Mouse (Mus musculus) mature B cell (primary cell): ENCODE results near the gene Olfr313.
"Not testable (repeated sequence)": the region's sequence is repeated elsewhere in the genome, so short reads cannot be mapped to it uniquely, and the experiment has no call there.

ENCODE experiments used
- in situ Hi-C: fragments of 300-500 bp; cut with MboI; formaldehyde crosslinking; loops from 2 replicates; pipeline ENCODE4 v1.14.3; 2019

Gene Olfr313

GRCm38 (mm10) chr11:58814700-58815099 lies at the start of gene Olfr313:
Gene Olfr313 (plus strand): TSS chr11:58815000.
- in situ Hi-C loops = not testable (repeated sequence)

DNA sequence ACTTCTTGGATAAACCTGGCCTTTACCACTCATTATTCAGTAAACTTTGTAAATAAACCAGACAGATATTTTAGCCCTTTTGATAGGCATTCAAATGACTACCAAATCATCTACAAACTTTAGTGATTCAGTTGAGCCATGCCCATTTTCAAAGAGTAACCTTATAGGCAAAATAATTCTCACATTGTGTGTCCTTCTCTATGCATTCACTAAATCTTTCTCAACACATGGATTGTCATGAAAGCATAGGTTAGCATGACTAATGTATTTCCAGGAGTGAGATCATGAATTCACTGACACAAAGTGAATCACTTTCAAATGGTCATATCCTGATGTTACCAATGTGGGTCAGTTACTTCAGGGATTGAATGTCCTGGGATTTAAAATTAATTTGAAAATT lies 41.9 kb upstream of the Olfr313 start, which contains the start of gene Olfr315:
Gene Olfr315, plus strand, starts transcription at position 301 of the 400 bp plus-strand sequence.
- in situ Hi-C loops = no loop called here

GRCm38 (mm10) chr11:58782480-58783089 lies 32.2 kb upstream of the Olfr313 start, which contains the start of gene Olfr314:
Gene Olfr314 (plus strand): TSS chr11:58782952.
- in situ Hi-C loops = no loop called here

DNA sequence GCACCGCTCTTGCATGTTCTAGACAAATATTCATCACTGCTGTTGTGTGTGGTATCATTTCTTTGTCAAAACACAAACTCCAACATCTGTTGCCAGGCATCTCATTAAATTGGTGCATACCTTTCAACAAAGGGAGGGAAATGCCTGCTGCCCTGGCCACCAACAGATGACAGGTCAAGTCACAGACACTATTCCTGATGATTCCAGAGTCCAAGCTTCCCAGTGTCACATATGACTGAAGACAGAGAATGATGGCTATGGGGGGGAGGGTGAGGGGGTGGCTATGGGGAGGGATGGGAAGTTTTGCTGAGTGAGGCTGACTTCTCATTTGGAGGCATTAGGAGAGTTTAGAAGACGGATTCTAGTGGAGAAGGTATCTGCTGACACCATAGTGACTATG lies 30.6 kb upstream of the Olfr313 start:
- in situ Hi-C loops = no loop called here

DNA sequence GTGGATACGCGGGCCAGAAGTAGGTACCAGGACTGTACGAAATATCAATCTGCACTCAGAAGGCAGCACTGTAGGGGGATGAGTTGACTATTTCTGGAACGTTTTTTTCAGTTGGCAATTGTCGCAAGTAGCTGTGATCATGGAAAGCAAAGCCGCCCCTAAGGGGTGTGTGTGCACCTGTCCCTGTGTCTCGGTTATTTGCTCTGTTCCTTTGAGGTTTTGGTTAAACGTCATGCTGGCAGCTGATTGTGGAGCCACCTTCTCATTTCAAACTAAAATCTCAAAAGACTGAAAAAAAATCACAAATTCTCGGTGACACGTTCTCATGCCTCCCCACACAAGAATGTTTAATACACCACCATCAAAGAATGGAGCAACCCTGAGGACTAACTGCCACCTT lies 27.1 kb upstream of the Olfr313 start:
- in situ Hi-C loops = no loop called here

DNA sequence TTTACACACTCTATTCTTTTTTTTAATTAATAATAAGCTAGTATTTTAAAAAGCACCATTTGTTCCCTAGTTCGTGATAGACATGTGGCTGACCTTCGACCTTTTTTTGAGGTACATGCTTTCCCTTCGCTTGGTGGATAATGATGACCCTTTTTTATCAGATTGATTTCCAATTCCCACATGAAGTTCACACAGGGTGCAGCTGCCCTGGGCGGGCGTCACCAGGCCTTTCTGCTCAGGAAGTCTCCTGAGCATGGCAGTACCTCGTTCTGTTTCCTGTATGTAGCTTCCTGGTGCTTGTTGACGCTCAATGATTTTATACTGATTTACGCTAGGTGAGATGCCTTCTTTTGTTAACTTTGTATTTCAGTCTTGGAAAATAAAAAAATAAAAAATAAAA lies 26.5 kb upstream of the Olfr313 start:
- in situ Hi-C loops = no loop called here

GRCm38 (mm10) chr11:58789532-58789931 lies 25.3 kb upstream of the Olfr313 start:
- in situ Hi-C loops = no loop called here

GRCm38 (mm10) chr11:58790053-58790452 lies 24.7 kb upstream of the Olfr313 start:
- in situ Hi-C loops = no loop called here

GRCm38 (mm10) chr11:58790646-58791045 lies 24.2 kb upstream of the Olfr313 start:
- in situ Hi-C loops = no loop called here

GRCm38 (mm10) chr11:58795856-58796255 lies 18.9 kb upstream of the Olfr313 start:
- in situ Hi-C loops = no loop called here

GRCm38 (mm10) chr11:58796850-58797249 lies 17.9 kb upstream of the Olfr313 start:
- in situ Hi-C loops = no loop called here

DNA sequence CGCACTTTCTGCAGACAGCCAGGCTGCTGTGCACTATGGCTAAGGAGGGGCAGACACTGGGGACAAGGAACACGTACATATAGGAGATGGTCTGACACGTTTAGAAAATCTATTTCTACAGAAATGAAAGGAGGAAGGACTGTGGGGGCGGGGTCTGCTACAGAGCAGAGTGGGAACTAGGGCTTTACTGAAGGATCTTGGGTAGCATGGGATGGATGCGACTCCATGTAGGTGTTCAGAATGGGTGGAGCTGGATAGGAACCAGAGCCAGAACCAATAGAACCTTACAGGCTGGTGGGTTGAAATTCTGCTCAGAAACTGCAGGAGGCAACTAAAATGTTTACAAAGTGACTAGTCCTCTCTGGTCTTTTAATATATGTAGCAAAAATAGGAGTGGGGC lies 15.1 kb upstream of the Olfr313 start:
- in situ Hi-C loops = no loop called here

DNA sequence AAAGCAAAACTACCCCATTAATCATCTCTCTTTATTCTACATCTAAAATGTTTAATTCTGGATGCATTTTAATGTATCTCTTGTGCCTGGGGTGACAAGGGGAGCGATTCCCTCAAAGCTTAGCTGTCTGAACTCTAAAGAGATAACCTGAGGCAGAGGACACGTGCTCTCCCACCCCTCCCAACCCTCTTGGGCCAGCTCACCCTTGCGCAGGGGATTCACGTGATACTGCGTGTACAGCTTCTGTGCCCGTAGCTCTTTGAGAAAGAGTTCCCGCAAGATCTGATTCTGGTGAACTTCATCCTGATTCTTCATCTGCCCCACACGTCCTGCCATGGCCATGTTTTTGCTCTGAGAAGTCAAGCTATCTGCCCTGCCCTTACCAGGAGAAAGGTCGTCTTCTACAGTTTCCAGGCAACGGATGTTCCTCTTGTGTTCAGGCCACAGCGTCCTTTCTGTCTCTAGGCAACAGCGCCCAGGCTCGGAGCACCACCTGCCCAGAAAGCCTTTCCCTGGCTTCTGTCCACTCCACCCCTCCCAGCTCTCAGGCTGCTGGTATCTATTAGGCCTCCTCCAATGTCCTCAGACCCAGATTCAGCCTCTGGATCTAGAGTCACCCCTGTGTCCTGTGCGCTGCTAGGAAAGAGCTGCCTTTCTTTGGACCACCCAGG lies 13.1 kb upstream of the Olfr313 start, which contains the start of gene Fam183b:
Gene Fam183b, minus strand, starts transcription at position 403 of the 671 bp plus-strand sequence.
- in situ Hi-C loops = no loop called here

DNA sequence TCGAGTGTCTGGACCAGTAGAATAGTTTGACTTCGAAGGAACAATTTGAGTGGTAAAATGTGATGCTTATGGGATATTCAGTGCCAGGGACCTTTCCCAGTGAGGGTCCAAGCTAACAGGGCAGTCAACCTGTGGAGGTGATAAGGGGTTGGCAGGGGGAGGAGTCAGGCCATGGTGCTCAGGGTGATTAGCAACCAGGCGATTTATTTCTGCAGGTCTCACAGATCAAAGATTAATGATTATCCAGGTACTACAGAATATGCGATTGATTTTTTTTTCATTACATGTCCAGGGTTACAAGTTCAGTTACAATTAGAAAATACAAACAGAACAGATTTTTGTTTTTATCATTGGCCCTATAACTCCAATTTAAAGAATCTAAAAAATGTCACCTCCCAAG lies 10.9 kb upstream of the Olfr313 start:
- in situ Hi-C loops = no loop called here

DNA sequence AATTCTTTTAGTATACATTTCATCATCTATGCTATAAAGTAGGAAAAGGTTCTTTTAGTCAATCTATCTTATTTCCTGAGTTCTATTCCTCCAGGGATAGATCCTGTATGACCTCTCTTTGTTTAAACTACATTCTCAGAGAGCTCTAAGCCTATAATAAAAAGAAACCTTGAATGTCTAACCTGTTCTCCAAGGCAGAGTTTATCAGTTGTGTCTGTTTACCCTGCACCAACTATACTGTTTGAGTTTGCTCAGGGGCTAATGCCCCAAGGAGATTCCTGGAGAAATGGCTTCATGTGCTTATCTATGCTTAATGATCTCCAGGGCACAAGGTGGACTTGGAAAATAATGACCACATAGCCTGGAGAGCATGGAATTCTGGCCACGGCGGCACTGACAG lies 10.4 kb upstream of the Olfr313 start:
- in situ Hi-C loops = no loop called here

- in situ Hi-C loops = no loop called here
Measured at GRCm38 (mm10) chr11:58812001-58812400, 2.8 kb upstream of the Olfr313 start.

- in situ Hi-C loops = no loop called here
Measured at GRCm38 (mm10) chr11:58815676-58816075, 876 bp downstream of the Olfr313 start.

GRCm38 (mm10) chr11:58828937-58829336 lies 14.1 kb downstream of the Olfr313 start, which contains the start of gene Olfr312:
Gene Olfr312 (plus strand): TSS chr11:58829237.
- in situ Hi-C loops = not testable (repeated sequence)

DNA sequence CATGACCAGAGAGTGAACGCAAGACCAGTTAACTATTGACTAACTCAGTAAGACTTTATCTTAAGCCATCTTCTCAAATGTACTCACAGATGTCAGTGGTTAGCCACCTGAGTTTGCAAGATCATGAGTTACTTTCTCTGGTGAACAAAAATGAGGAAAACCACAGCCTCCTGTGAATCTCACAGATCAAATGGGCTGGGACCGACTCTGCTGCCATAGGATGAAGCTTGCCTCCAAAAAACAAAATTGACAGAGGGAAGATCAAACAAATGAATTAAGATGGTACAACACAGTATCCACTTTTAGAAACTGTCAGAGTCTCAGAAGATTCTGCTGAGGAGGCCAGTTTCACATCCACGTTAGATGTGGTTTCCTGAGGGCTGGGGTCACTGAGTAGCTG lies 15.0 kb downstream of the Olfr313 start:
- in situ Hi-C loops = no loop called here

DNA sequence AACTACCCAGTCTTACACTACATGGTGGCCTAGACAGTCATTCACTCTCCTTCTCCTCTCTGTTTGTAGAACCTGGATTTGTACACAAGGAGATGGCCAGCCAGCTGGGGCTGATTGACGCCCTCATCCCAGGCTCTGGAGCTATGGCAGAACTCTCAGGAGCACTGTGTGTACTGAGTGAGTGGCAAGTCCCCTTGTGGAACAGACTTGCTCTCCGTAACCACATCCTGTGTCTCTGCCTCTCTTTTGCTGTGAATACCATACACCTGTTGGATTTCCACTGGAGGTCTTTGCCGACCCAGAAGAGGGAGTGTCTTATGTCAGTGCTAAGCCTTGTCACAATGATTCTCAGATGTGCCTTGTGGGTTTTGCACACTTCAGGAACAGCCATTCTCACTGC lies 17.7 kb downstream of the Olfr313 start:
- in situ Hi-C loops = not testable (repeated sequence)

DNA sequence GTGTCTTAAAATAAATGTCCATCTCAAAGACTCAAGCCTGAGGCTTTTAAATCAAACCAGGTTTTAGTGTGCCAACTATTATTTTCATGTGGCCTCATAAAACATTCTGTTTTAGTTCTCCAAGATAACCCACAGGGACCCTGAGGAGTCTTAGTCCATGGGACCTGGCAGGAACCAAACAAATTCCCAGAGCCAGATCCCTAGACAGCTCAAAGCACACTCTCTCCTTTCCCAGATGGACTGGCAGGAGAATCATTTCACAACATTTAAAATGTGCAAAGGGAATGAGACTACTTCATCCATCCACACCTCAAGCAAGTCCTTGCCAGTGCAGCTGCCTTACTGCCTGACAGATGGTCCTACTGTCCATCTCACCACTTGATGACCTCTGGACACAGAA lies 24.2 kb downstream of the Olfr313 start, which contains the start of gene Olfr311:
Gene Olfr311, plus strand, starts transcription at position 301 of the 400 bp plus-strand sequence.
- in situ Hi-C loops = not testable (repeated sequence)

GRCm38 (mm10) chr11:58846919-58847461 lies 32.2 kb downstream of the Olfr313 start, which contains the start of gene Gm12258:
Gene Gm12258 (plus strand): TSS chr11:58847158.
- in situ Hi-C loops = no loop called here

DNA sequence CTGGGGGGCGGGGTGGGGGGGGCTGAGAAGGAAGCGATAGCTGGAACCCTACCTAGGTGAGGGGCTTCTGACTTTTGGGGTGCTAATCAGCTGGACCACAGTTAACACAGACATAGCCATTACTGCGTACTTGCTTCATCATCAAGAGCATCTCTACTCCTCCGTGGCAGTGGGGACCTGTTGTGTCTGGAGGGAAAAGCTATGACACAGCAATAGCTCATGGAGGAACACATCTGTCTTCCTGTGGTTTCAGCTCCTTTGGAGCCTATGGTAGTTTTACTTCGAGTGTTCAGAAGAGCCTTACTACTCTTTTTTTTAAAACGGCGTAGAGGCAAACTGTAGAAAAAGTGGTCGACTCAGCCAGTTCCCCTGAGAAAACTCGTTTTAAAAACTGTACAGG lies 32.8 kb downstream of the Olfr313 start:
- in situ Hi-C loops = no loop called here
